Mouse (Mus musculus) heart, embryonic 14.5 days (tissue): ENCODE results near the gene Flvcr2. TPM values are rescaled to one million over a fixed set of nuclear protein-coding genes. Genes with fewer than 3 reads are reported as not detected.

ENCODE experiments used
- ATAC-seq: fragments of 200-750 bp; cut with Nextera tagmentation; 2 replicates; pipeline ENCODE4 v1.8.0; 2017; ENCODE audit warnings: low read depth, moderate TSS enrichment; ENCODE audit not compliant: insufficient number of reproducible peaks, insufficient read depth, low FRiP score
- H3K27ac ChIP-seq, 2 experiments: fragments of 200-500 bp in 1 of 2; fragments of 300-500 bp in 1 of 2; sonication (generic) in 1 of 2; replicated peaks in 1 of 2; 2 replicates each; pipeline ENCODE4 v1.5.1; 2012 to 2014; ENCODE audit warnings: low read depth in 2 of 2, low read length in 2 of 2, control low read depth in 1 of 2, mild to moderate bottlenecking in 1 of 2, mixed read lengths in 1 of 2; ENCODE audit not compliant: control insufficient read depth in 1 of 2, insufficient read depth in 1 of 2
- H3K27me3 ChIP-seq: fragments of 300-500 bp; sonication (generic); 2 replicates; pipeline ENCODE4 v1.6.1; 2014; ENCODE audit warnings: mild to moderate bottlenecking, low read length, control low read depth; ENCODE audit not compliant: control insufficient read depth, insufficient read depth
- H3K36me3 ChIP-seq: fragments of 300-500 bp; sonication (generic); 2 replicates; pipeline ENCODE4 v1.6.1; 2014; ENCODE audit warnings: mild to moderate bottlenecking, control low read depth, low read length, mixed read lengths; ENCODE audit not compliant: control insufficient read depth, insufficient read depth
- H3K4me1 ChIP-seq, 2 experiments: fragments of 200-500 bp in 1 of 2; fragments of 300-500 bp in 1 of 2; sonication (generic) in 1 of 2; 2 replicates each; pipeline ENCODE4 v1.6.1; 2012 to 2014; ENCODE audit warnings: low read length in 2 of 2, control low read depth in 1 of 2, mixed read lengths in 1 of 2; ENCODE audit not compliant: control insufficient read depth in 2 of 2, insufficient read depth in 2 of 2
- H3K4me2 ChIP-seq: fragments of 300-500 bp; sonication (generic); 2 replicates; pipeline ENCODE4 v1.6.1; 2014; ENCODE audit warnings: mild to moderate bottlenecking, low read length
- H3K4me3 ChIP-seq, 2 experiments: fragments of 200-500 bp in 1 of 2; fragments of 300-500 bp in 1 of 2; sonication (generic) in 1 of 2; 2 replicates each; pipeline ENCODE4 v1.5.1; 2012 to 2014; ENCODE audit warnings: low read length in 2 of 2, mild to moderate bottlenecking in 2 of 2, control low read depth in 1 of 2, low read depth in 1 of 2, moderate library complexity in 1 of 2; ENCODE audit not compliant: control insufficient read depth in 1 of 2, insufficient read depth in 1 of 2
- H3K9ac ChIP-seq: fragments of 300-500 bp; sonication (generic); 2 replicates; pipeline ENCODE4 v1.6.1; 2014; ENCODE audit warnings: mild to moderate bottlenecking, low read length
- H3K9me3 ChIP-seq: fragments of 300-500 bp; sonication (generic); 2 replicates; pipeline ENCODE4 v1.6.1; 2016; ENCODE audit warnings: low read length, control low read depth; ENCODE audit not compliant: control insufficient read depth
- WGBS: fragments of 180-500 bp; shearing (Covaris S2); extraction: QIAGEN DNeasy Blood & Tissue Kit; methylation state at CpG from one replicate; pipeline ENCODE4 v1.1.7; 2014; 5-methylcytosine and 5-hydroxymethylcytosine counted together
- polyA plus RNA-seq: library from polyadenylated mRNA; unstranded; fragments of >200 nt; fragmentation: Nextera tagmentation; extraction: Ambion mirVana; gene quantifications from 2 replicates; pipeline ENCODE4 v1.2.1, GENCODE M21; 2014

The Flvcr2 gene
- polyA plus RNA-seq, 1 experiment from 2014 or later: 7.8 TPM

DNA sequence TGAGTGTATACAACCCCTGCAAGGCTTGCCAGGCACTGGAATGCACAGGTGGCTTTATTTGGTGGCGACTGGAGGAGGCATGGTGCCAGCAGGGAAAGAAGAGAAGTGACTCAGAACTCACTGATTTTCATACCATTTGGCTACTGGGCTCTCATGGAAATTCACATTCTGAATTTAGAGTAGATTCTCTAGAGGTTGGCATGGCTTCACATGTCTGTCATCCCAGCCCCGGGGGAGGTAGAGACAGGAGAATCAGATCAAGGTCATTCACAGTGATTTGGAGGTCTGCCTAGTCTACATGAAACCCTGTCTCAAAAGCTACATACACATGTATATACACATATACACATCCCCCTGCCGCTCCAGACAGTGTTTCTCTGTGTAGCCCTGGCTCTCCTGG is 9.4 kb upstream of the Flvcr2 start:
- no peak for ATAC-seq
- 0 out of 2 replicates have a peak, but pooled peaks cover 3% of the 10 kb centered on the region for H3K9me3 ChIP-seq
- H3K27me3 ChIP-seq: no peaks in the 10 kb centered on the region
- WGBS: 78% methylated on average over 3 of the region's 3 CpGs
- no peak overlapping the region for H3K4me3 ChIP-seq
- peaks cover 2 to 4% of the 10 kb centered on the region in 2 experiments; a peak in 1 of 4 replicates for H3K4me1 ChIP-seq
- no peak overlapping the region for H3K4me2 ChIP-seq
- H3K36me3 ChIP-seq: no peaks in the 10 kb centered on the region
- no peak overlapping the region for H3K9ac ChIP-seq
- H3K27ac ChIP-seq: no peak overlapping the region

DNA sequence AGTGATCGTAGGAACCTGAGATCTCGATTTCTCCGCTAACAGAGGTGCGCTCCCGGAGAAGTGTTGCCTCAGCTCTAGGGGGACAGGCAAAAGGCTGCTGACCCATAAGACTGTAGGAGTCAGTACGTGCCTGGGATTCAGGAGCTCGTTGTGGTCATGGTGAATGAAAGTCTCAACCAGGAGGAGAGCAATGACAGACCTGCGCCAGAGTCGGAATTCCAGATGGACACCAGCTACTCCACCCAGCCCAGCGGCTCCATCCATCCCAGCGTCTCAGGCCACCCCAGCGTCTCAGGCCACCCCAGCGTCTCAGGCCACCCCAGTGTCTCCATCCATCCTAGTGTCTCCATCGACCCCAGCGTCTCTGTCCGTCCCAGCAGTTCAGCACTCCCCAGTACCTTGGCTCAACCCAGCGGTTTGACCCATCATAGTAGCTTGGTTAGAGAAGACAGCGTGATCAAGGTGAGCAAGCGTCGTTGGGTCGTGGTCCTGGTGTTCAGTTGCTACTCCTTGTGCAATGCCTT is 419 bp downstream of the Flvcr2 start:
- peak overlapping the region; percentile 59 to 73 for H3K4me3 ChIP-seq
- H3K36me3 ChIP-seq: no peaks in the 10 kb centered on the region
- peaks cover 7 to 10% of the 10 kb centered on the region in 2 experiments for H3K4me1 ChIP-seq
- peak overlapping the region; percentile 97 for H3K4me2 ChIP-seq
- peak overlapping the region; percentile 78 for H3K9ac ChIP-seq
- peak overlapping the region; percentile 68 to 83; a peak in 3 of 4 replicates for H3K27ac ChIP-seq
- H3K9me3 ChIP-seq: no peaks in the 10 kb centered on the region
- WGBS: 17% methylated on average over 21 of the region's 21 CpGs
- no peaks in the 10 kb centered on the region; the same call in none of the 2 replicates for H3K27me3 ChIP-seq
- ATAC-seq: no peak; the same call in 1 of the 2 replicates

DNA sequence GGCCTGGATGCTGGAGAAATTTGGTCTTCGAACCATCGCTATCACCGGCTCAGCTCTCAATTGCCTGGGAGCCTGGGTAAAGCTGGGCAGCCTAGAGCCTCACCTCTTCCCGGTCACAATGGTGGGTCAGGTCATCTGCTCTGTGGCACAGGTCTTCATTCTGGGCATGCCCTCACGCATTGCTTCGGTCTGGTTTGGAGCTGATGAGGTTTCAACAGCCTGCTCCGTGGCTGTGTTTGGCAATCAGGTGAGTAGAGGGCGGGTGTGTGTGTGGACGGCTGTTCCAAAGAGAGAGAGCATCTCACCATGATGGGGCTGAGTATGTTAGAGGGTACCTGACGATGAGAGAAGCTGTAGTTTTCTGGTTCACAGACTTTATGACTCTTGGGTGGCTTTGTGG is 1.0 kb downstream of the Flvcr2 start:
- WGBS: 80% methylated on average over 10 of the region's 10 CpGs
- 0 out of 2 replicates have a peak, but pooled peaks have one; percentile 20 for ATAC-seq

DNA sequence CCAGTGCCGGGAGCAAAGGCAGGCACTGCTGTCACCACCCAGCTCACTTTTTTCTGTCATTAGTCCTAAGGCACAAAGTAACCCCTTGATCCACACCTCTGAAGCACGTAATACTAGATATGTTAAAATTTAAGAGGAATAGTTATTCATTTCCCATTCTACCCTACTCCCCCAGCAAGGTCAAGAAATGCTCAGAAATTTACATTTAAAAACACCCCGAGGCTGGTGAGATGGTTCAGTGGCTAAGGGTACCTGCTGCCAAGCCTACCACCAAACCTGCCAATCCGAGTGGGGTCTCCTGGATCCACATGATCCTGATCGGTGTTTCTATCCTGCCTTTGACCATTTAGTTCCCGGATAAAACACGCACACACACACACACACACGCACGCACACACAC is 3.5 kb downstream of the Flvcr2 start:
- Histone ChIP-seq H3K27me3 (no peaks in the 10 kb centered on the region; the same call in none of the 2 replicates), H3K4me3 (no peak overlapping the region), H3K4me1 (peaks cover 7 to 10% of the 10 kb centered on the region in 2 experiments), H3K9me3 (no peaks in the 10 kb centered on the region), H3K4me2 (no peak overlapping the region), H3K36me3 (no peaks in the 10 kb centered on the region), H3K9ac (no peak overlapping the region), H3K27ac (no peak overlapping the region)
- WGBS: 83% methylated on average over 9 of the region's 9 CpGs
- no peak for ATAC-seq

More for the DNA sequence above, 1.0 kb downstream of the Flvcr2 start:
- H3K27ac ChIP-seq: no peak overlapping the region
- H3K27me3 ChIP-seq: no peaks in the 10 kb centered on the region; the same call in none of the 2 replicates
- H3K9ac ChIP-seq: peak overlapping the region; percentile 78
- H3K4me3 ChIP-seq: peak overlapping the region; percentile 59 to 73
- H3K36me3 ChIP-seq: no peaks in the 10 kb centered on the region
- H3K4me2 ChIP-seq: peak overlapping the region; percentile 97
- no peaks in the 10 kb centered on the region for H3K9me3 ChIP-seq
- peaks cover 7 to 10% of the 10 kb centered on the region in 2 experiments for H3K4me1 ChIP-seq

DNA sequence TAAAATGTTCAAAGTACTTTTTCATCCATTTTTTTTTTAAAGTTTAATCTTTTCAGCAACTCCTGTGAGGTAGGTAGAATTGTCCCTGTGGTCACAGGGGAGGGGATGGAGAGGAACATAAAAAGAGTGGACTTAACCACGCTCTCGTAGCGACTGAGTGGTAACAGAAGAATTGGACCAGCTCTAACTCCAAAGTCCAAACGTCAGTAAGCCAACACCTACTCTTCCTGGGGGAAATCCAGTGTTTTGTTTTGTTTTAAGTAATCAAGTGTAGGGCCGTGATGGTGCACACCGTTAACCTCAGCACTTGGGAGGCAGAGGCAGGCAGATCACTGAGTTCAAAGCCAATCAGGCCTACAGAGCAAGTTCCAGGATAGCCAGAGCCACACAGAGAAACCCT is 5.8 kb downstream of the Flvcr2 start:
- H3K27me3 ChIP-seq: no peaks in the 10 kb centered on the region; the same call in 1 of the 2 replicates
- WGBS: 87% methylated on average over 6 of the region's 6 CpGs
- no peaks in the 10 kb centered on the region for H3K9me3 ChIP-seq
- no peak overlapping the region for H3K4me2 ChIP-seq
- H3K4me3 ChIP-seq: no peak overlapping the region
- H3K4me1 ChIP-seq: peaks cover 3 to 5% of the 10 kb centered on the region in 2 experiments
- H3K9ac ChIP-seq: no peak overlapping the region
- no peak for ATAC-seq
- no peaks in the 10 kb centered on the region for H3K36me3 ChIP-seq
- no peak overlapping the region for H3K27ac ChIP-seq

DNA sequence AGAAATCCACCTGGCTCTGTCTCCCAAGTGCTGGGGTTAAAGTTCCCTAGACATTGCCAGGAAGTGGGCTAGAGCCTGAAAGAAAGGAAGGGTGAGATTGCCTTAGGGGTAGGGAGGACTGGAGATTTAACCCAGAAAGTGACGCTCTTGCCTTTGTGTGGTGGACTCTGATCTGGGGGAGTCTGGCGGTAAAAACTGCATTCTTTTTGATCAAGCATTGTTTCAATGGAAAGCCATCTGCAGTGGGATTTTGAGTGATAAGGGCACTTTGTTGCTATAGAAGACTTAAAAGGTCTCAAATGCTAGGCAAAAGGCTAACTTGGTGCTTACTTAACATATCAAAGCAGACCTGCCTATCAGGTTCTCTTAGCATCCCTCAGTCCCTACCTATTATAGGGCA is 6.9 kb downstream of the Flvcr2 start:
- WGBS: 45% methylated on average over 2 of the region's 2 CpGs

DNA sequence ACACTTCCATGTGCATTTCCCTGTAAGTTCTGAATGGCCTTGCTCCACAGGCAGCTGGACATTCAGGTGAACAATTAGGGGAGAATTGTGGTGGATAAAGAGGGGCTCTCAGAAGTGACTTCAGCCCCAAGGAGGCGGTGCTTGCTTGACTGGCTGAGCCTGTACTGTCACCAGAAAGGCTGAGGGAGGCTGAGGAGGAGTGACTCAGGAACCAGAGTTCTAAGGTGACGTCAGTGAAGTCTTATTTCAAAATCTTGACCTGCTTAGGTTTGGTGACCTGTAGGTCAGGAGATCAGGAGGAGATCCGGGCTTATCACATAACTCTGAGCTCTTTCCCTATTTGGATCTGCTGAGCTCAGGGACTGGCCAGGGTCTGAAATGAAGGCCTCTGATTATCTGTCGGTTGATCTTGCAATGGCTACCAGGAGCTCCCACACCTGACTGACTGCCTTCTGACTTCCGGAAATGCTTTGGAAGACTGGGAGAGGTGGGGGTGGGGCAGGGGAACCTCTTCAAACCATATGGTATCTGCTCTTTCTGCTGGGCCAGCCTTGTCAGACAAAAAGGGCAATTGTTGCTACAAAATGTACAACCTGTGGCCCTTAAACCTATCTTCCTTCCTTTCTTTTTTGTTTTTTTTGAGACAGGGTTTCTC is 8.4 kb downstream of the Flvcr2 start:
- no peak for ATAC-seq
- WGBS: 59% methylated on average over 5 of the region's 5 CpGs
- no peak overlapping the region for H3K4me2 ChIP-seq

More for the DNA sequence above, 6.9 kb downstream of the Flvcr2 start:
- H3K27me3 ChIP-seq: no peaks in the 10 kb centered on the region
- H3K4me1 ChIP-seq: 0 out of 4 replicates have a peak, but pooled peaks cover 0 to 2% of the 10 kb centered on the region in 2 experiments
- H3K4me2 ChIP-seq: no peak overlapping the region
- no peak for ATAC-seq
- no peak overlapping the region for H3K27ac ChIP-seq
- H3K4me3 ChIP-seq: no peak overlapping the region
- no peaks in the 10 kb centered on the region for H3K9me3 ChIP-seq
- no peaks in the 10 kb centered on the region for H3K36me3 ChIP-seq
- H3K9ac ChIP-seq: no peak overlapping the region

More for the DNA sequence above, 8.4 kb downstream of the Flvcr2 start:
- Histone ChIP-seq H3K9me3 (no peaks in the 10 kb centered on the region), H3K27me3 (no peaks in the 10 kb centered on the region), H3K4me1 (0 out of 4 replicates have a peak, but pooled peaks cover 0 to 2% of the 10 kb centered on the region in 2 experiments), H3K9ac (no peak overlapping the region), H3K4me3 (no peak overlapping the region), H3K27ac (no peak overlapping the region), H3K36me3 (no peaks in the 10 kb centered on the region)
